Mouse (Mus musculus) neural tube, embryonic 14.5 days (tissue): Measurements from ENCODE around the gene Plppr2. TPM values are rescaled to one million over a fixed set of nuclear protein-coding genes. Genes with fewer than 3 reads are reported as not detected.
A peak's percentile ranks its signal among the peaks of the same experiment; 100 is the strongest.

Experiments used
- ATAC-seq: fragments of 200-750 bp; cut with Nextera tagmentation; 2 replicates; pipeline ENCODE4 v1.8.0; 2017; ENCODE audit warnings: low read depth, mild to moderate bottlenecking, moderate TSS enrichment, moderate library complexity
- H3K27ac ChIP-seq: fragments of 300-500 bp; sonication (generic); 2 replicates; pipeline ENCODE4 v1.5.1; 2014; ENCODE audit warnings: low read depth, mild to moderate bottlenecking, control low read depth, low read length, moderate library complexity, mixed read lengths
- H3K27me3 ChIP-seq: fragments of 300-500 bp; sonication (generic); 2 replicates; pipeline ENCODE4 v1.6.1; 2014; ENCODE audit warnings: low read length; ENCODE audit not compliant: control insufficient read depth, insufficient read depth
- H3K36me3 ChIP-seq: fragments of 300-500 bp; sonication (generic); 2 replicates; pipeline ENCODE4 v1.6.1; 2014; ENCODE audit warnings: low read length, mixed read lengths; ENCODE audit not compliant: control insufficient read depth, insufficient read depth
- H3K4me1 ChIP-seq: fragments of 300-500 bp; sonication (generic); 2 replicates; pipeline ENCODE4 v1.6.1; 2014; ENCODE audit warnings: low read length; ENCODE audit not compliant: control insufficient read depth, insufficient read depth
- H3K4me2 ChIP-seq: fragments of 300-500 bp; sonication (generic); 2 replicates; pipeline ENCODE4 v1.6.1; 2014; ENCODE audit warnings: mild to moderate bottlenecking, low read depth, low read length, control low read depth
- H3K4me3 ChIP-seq: fragments of 300-500 bp; sonication (generic); 2 replicates; pipeline ENCODE4 v1.5.1; 2014; ENCODE audit warnings: low read depth, low read length, control low read depth, mixed read lengths
- H3K9ac ChIP-seq: fragments of 300-500 bp; sonication (generic); replicated peaks from 2 replicates; pipeline ENCODE4 v1.6.1; 2014; ENCODE audit warnings: low read depth, mild to moderate bottlenecking, control low read depth, low read length, mixed read lengths
- H3K9me3 ChIP-seq: fragments of 300-500 bp; sonication (generic); 2 replicates; pipeline ENCODE4 v1.6.1; 2016; ENCODE audit warnings: low read length; ENCODE audit not compliant: control insufficient read depth
- WGBS: fragments of 180-500 bp; shearing (Covaris S2); extraction: QIAGEN DNeasy Blood & Tissue Kit; methylation state at CpG from one replicate; pipeline ENCODE4 v1.1.7; 2014; 5-methylcytosine and 5-hydroxymethylcytosine counted together
- polyA plus RNA-seq: library from polyadenylated mRNA; unstranded; fragments of >200 nt; fragmentation: Nextera tagmentation; extraction: Ambion mirVana; gene quantifications from 2 replicates; pipeline ENCODE4 v1.2.1, GENCODE M21; 2014

Plppr2 gene
- polyA plus RNA-seq, 1 experiment from 2014 or later: 89.6 TPM

- H3K9ac ChIP-seq: peak within 1 kb of the TSS; percentile 66
- no peaks in the 10 kb centered on the region for H3K4me1 ChIP-seq
- H3K9me3 ChIP-seq: no peaks in the 10 kb centered on the region
- H3K4me3 ChIP-seq: peak within 1 kb of the TSS; percentile 64
- peak within 1 kb of the TSS; percentile 57; the same call in 1 of the 2 replicates for H3K27ac ChIP-seq
- under 1% methylated on average over 36 of the region's 36 CpGs for WGBS
- peak within 1 kb of the TSS; percentile 73 for H3K4me2 ChIP-seq
- H3K36me3 ChIP-seq: no peaks in the 10 kb centered on the region
- peak; percentile 93 for ATAC-seq
- no peaks in the 10 kb centered on the region for H3K27me3 ChIP-seq
Measured at GRCm38 (mm10) chr9:21918035-21918592, 18.7 kb upstream of the Plppr2 start, which contains the start of gene Rab3d. Gene Rab3d, minus strand, starts transcription at chr9:21918192.

DNA sequence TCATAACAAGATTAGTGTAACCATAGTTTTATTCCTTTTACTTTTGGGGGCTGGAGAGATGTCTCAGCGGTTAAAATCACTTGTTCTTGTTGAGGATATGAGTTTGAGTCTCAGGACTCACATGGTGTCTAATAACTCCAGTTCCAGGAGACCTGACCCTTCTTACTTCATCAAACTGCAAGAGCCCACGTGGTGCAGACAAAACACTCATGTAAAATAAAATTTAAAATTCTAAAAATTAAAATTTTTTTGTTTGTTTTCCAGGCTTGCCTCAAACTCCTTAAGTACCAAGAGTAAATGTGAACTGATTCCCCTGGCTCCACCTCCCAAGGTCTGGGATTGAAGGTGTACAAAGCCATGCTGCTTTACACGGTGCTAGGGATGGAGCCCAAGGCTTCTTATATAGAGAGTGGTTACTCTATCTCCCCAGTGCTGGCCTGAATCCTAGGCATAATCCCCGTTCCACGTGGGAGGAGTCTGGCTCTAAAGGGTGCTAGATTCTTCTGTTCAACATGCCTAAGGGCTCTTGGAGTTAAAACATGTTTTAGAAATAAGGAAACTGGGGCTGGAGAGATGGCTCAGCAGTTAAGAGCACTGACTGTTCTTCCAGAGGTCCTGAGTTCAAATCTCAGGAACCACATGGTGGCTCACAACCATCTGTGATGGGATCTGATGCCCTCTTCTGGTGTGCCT is 18.0 kb upstream of the Plppr2 start:
- Histone ChIP-seq H3K36me3 (no peaks in the 10 kb centered on the region), H3K4me1 (no peaks in the 10 kb centered on the region), H3K4me3 (no peak overlapping the region; the same call in 1 of the 2 replicates), H3K4me2 (peak overlapping the region; percentile 73), H3K27me3 (no peaks in the 10 kb centered on the region), H3K27ac (no peak overlapping the region), H3K9ac (no peak overlapping the region), H3K9me3 (no peaks in the 10 kb centered on the region)
- 24% methylated on average over 5 of the region's 5 CpGs for WGBS
- 0 out of 2 replicates have a peak, but pooled peaks have one; percentile 1 for ATAC-seq

- Histone ChIP-seq H3K36me3 (no peaks in the 10 kb centered on the region), H3K4me2 (no peak overlapping the region), H3K9me3 (no peaks in the 10 kb centered on the region), H3K4me1 (peaks cover 7% of the 10 kb centered on the region), H3K9ac (no peak overlapping the region), H3K4me3 (no peak overlapping the region), H3K27ac (no peak overlapping the region), H3K27me3 (no peaks in the 10 kb centered on the region)
- WGBS: 93% methylated on average over 4 of the region's 4 CpGs
- no peak for ATAC-seq
Measured at GRCm38 (mm10) chr9:21923036-21923435, 13.8 kb upstream of the Plppr2 start.

DNA sequence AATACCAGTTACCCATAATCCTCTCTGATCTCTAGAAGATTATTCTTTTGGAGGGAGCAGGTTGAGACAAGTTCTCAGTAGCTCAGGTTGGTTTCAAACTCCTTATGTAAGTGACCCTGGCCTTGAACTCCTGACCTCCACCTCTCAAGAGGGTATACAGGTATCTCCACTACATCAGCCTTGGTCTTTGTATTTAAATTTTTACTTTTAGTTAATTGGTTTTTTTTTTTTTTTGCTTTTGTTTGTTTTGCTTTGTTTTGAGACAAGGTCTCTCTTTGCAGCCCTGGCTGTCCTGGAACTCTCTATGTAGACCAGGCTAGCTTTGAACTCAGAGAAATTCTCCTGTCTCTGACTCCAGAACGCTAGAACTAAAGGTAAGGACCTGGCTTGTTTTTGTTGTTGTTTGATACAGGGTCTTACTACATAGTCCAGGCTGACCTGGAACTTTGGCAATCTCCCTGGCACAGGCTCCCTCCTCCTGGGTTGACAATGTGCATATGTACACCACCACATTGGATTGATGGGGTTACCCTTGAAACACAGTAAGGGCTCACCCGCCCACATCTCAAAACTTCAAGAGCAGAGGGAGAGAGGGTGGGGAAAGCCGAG is 13.2 kb upstream of the Plppr2 start:
- no peak for ATAC-seq
- Histone ChIP-seq H3K4me1 (peaks cover 7% of the 10 kb centered on the region), H3K9ac (no peak overlapping the region), H3K27me3 (no peaks in the 10 kb centered on the region), H3K4me2 (no peak overlapping the region), H3K4me3 (no peak overlapping the region), H3K36me3 (no peaks in the 10 kb centered on the region), H3K9me3 (no peaks in the 10 kb centered on the region), H3K27ac (no peak overlapping the region)
- 89% methylated on average over 3 of the region's 3 CpGs for WGBS

- Histone ChIP-seq H3K4me2 (no peak overlapping the region), H3K4me3 (no peak overlapping the region), H3K9me3 (no peaks in the 10 kb centered on the region), H3K27me3 (no peaks in the 10 kb centered on the region), H3K9ac (no peak overlapping the region), H3K27ac (no peak overlapping the region), H3K4me1 (peaks cover 7% of the 10 kb centered on the region), H3K36me3 (no peaks in the 10 kb centered on the region)
- ATAC-seq: no peak
- 80% methylated on average over 6 of the region's 6 CpGs for WGBS
Measured at GRCm38 (mm10) chr9:21924099-21924493, 12.7 kb upstream of the Plppr2 start.

- H3K4me3 ChIP-seq: no peak overlapping the region
- WGBS: 88% methylated on average over 3 of the region's 3 CpGs
- no peak for ATAC-seq
- H3K4me2 ChIP-seq: no peak overlapping the region
- peaks cover 7% of the 10 kb centered on the region for H3K4me1 ChIP-seq
- no peak overlapping the region for H3K27ac ChIP-seq
- H3K27me3 ChIP-seq: no peaks in the 10 kb centered on the region
- H3K36me3 ChIP-seq: no peaks in the 10 kb centered on the region
- H3K9ac ChIP-seq: no peak overlapping the region
- H3K9me3 ChIP-seq: no peaks in the 10 kb centered on the region
Measured at GRCm38 (mm10) chr9:21925034-21925433, 11.8 kb upstream of the Plppr2 start.

- H3K36me3 ChIP-seq: no peaks in the 10 kb centered on the region
- WGBS: 97% methylated on average over 1 of the region's 1 CpGs
Measured at GRCm38 (mm10) chr9:21925506-21925905, 11.3 kb upstream of the Plppr2 start.

DNA sequence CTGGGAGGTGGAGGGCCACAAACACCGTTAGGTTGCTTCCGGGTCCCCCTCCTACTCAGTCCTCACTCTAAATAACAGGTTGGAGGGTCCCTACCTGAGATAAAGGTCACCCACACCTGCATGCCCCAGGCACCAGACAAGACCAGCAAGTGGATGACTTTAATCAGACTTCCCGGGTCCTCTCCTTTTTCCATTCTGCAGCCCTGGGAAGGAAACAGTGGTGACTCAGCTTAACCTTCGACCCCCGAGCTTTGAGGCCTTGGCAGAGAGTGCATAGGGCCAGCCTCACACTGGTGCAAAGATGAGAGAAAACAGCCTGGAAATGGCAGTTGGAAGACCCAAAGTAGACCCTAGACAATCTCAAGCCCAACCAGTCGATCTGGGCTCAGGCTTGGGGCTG is 10.7 kb upstream of the Plppr2 start:
- Histone ChIP-seq H3K4me3 (peak overlapping the region; percentile 50), H3K36me3 (no peaks in the 10 kb centered on the region), H3K4me1 (peaks cover 7% of the 10 kb centered on the region), H3K27me3 (no peaks in the 10 kb centered on the region), H3K9ac (no peak overlapping the region), H3K4me2 (peak overlapping the region; percentile 56), H3K9me3 (no peaks in the 10 kb centered on the region), H3K27ac (no peak overlapping the region; the same call in 1 of the 2 replicates)
- no peak for ATAC-seq
- 81% methylated on average over 6 of the region's 6 CpGs for WGBS

More at GRCm38 (mm10) chr9:21925506-21925905, 11.3 kb upstream of the Plppr2 start:
- Histone ChIP-seq H3K27ac (no peak overlapping the region), H3K4me1 (peaks cover 7% of the 10 kb centered on the region), H3K4me2 (no peak overlapping the region), H3K9me3 (no peaks in the 10 kb centered on the region), H3K9ac (no peak overlapping the region), H3K4me3 (no peak overlapping the region), H3K27me3 (no peaks in the 10 kb centered on the region)
- no peak for ATAC-seq

DNA sequence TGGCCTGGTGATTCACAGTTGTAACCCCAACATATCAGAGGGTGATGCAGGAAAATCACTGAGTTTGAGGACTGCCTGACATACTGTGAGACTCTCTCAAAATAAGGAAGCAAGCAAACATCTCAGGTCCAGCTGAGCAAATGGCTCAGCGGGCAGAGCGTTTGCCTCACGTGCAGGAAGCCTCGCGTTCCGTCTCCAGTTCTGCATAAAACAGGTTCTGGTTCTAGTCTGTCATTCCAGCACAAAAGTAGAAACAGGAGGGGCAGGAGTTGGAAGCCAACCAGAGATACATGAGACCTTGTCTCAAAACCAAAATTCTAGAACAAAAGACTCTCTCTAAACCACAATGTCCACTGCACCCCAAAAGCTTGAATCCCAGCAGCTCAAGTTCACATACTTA is 10.0 kb upstream of the Plppr2 start:
- ATAC-seq: no peak
- H3K36me3 ChIP-seq: no peaks in the 10 kb centered on the region
- peaks cover 7% of the 10 kb centered on the region for H3K4me1 ChIP-seq
- H3K9me3 ChIP-seq: no peaks in the 10 kb centered on the region
- H3K27me3 ChIP-seq: no peaks in the 10 kb centered on the region
- no peak overlapping the region; the same call in 1 of the 2 replicates for H3K27ac ChIP-seq
- peak overlapping the region; percentile 56 for H3K4me2 ChIP-seq
- 3% methylated on average over 6 of the region's 6 CpGs for WGBS
- peak overlapping the region; percentile 56 for H3K9ac ChIP-seq
- H3K4me3 ChIP-seq: peak overlapping the region; percentile 50
